Mouse (Mus musculus) testis, adult 10 weeks (tissue): ENCODE results near the gene Tmem196. TPM values are rescaled to one million over a fixed set of nuclear protein-coding genes. Genes with fewer than 3 reads are reported as not detected.

Source experiments
- polyA plus RNA-seq: library from polyadenylated mRNA; stranded (reverse); fragments of 350-450 nt; fragmentation: Illumina TruSeq; extraction: RNeasy Lipid Tissue Mini Kit (QIAGEN cat#74804); gene quantifications from one replicate; pipeline ENCODE4 v1.2.3, GENCODE M21; 2014; ENCODE audit warnings: low read depth, low replicate concordance

Tmem196 gene
- polyA plus RNA-seq, result 0.06 TPM

GRCm38 (mm10) chr12:119945589-119946310 lies at the start of gene Tmem196:
Tmem196 (plus strand) TSS chr12:119945822.

